Mouse (Mus musculus) erythroblast, embryonic 14.5 days (primary cell): ENCODE data around the gene Rerg. TPM values are rescaled to one million over a fixed set of nuclear protein-coding genes. Genes with fewer than 3 reads are reported as not detected.

Experiments
- H3K27me3 ChIP-seq: 2 replicates; pipeline ENCODE4 v1.6.1; 2012; ENCODE audit warnings: inconsistent platforms; ENCODE audit not compliant: control insufficient read depth
- H3K36me3 ChIP-seq: 2 replicates; pipeline ENCODE4 v1.6.1; 2012; ENCODE audit warnings: mild to moderate bottlenecking, inconsistent platforms; ENCODE audit not compliant: control insufficient read depth
- H3K4me1 ChIP-seq: 2 replicates; pipeline ENCODE4 v1.6.1; 2012; ENCODE audit warnings: inconsistent platforms; ENCODE audit not compliant: control insufficient read depth
- H3K4me3 ChIP-seq: replicated peaks from 2 replicates; pipeline ENCODE3; 2012; ENCODE audit warnings: moderate library complexity, mild to moderate bottlenecking, inconsistent platforms
- H3K9me3 ChIP-seq: 2 replicates; pipeline ENCODE4 v1.6.1; 2012; ENCODE audit warnings: low read length, inconsistent platforms, mixed read lengths; ENCODE audit not compliant: control insufficient read depth
- GATA1 ChIP-seq: IDR thresholded peaks from 2 replicates; pipeline ENCODE4 v1.6.1; 2012; ENCODE audit warnings: low read length, inconsistent platforms, mixed read lengths
- TAL1 ChIP-seq: IDR thresholded peaks from 3 replicates; pipeline ENCODE4 v1.6.1; 2012; ENCODE audit warnings: low read length, inconsistent platforms, mixed read lengths
- polyA plus RNA-seq: library from polyadenylated mRNA; stranded (reverse); fragments of >175 nt; gene quantifications from 2 replicates; pipeline ENCODE4 v1.2.3, GENCODE M21; 2012

Rerg gene
- polyA plus RNA-seq, 1 experiment: not detected

DNA sequence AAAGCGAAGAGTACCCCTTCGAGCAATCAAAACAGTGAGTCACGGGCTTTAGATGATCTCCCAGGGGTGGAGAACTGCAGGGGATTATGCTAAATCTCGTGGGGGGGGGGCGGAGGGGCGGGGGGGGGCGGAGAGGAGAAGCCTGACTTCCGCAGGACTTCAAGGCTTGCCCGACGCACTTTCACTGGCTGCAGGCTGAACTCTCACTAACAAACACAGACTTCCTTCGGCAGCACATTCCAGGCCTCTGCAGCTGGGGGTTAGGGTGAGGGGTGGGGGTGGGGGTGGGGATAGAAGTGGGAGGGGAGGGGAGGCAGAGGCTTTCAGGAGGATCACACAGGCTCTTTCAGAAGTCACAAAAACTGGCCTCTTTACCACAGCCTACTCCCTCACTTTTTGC, 27.5 kb downstream of the Rerg start:
- Histone ChIP-seq H3K4me3 (no peak overlapping the region), H3K4me1 (no peaks in the 10 kb centered on the region), H3K9me3 (peaks cover 10% of the 10 kb centered on the region; the same call in 1 of the 2 replicates), H3K27me3 (no peaks in the 10 kb centered on the region), H3K36me3 (no peaks in the 10 kb centered on the region)
- TF ChIP-seq GATA1: no peak
- TF ChIP-seq TAL1: no peak

GRCm38 (mm10) chr6:137141247-137141820, 29.0 kb downstream of the Rerg start:
- TF ChIP-seq TAL1 (no peak), GATA1 (no peak)
- H3K4me3 ChIP-seq: no peak overlapping the region
- no peaks in the 10 kb centered on the region for H3K27me3 ChIP-seq
- H3K36me3 ChIP-seq: no peaks in the 10 kb centered on the region
- H3K9me3 ChIP-seq: peaks cover 2% of the 10 kb centered on the region; the same call in 1 of the 2 replicates
- no peaks in the 10 kb centered on the region for H3K4me1 ChIP-seq

DNA sequence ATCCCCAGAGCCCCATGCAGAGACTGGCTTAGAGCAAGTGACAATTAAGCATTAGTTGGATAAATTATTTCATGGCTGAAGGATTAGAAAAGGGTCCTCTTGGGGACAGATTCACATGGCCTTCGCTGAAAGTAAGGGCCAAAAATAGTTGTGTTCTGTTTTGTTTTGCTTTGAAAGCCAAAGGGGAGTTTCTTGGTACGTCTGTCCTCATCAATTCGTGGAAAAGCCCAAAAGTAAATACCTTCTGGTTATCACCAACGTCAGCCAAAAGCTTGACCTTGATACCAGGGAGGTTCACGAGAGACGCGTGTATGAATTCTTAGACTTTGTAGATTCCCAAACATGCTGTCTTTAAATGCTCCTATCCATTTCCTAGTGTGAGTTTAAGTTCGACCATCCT, 31.5 kb downstream of the Rerg start:
- Histone ChIP-seq H3K4me1 (no peaks in the 10 kb centered on the region), H3K4me3 (no peak overlapping the region), H3K36me3 (no peaks in the 10 kb centered on the region)

GRCm38 (mm10) chr6:137138391-137138790, 31.9 kb downstream of the Rerg start:
- no peaks in the 10 kb centered on the region for H3K36me3 ChIP-seq
- no peak overlapping the region for H3K4me3 ChIP-seq
- no peaks in the 10 kb centered on the region for H3K4me1 ChIP-seq
- H3K9me3 ChIP-seq: peaks cover 6% of the 10 kb centered on the region; the same call in 1 of the 2 replicates
- no peaks in the 10 kb centered on the region for H3K27me3 ChIP-seq
- TF ChIP-seq GATA1: no peak
- no peak for TF ChIP-seq TAL1

More for the DNA sequence above, 31.5 kb downstream of the Rerg start:
- H3K27me3 ChIP-seq: no peaks in the 10 kb centered on the region
- TF ChIP-seq TAL1: no peak
- no peak for TF ChIP-seq GATA1
- H3K9me3 ChIP-seq: peaks cover 6% of the 10 kb centered on the region; the same call in 1 of the 2 replicates

DNA sequence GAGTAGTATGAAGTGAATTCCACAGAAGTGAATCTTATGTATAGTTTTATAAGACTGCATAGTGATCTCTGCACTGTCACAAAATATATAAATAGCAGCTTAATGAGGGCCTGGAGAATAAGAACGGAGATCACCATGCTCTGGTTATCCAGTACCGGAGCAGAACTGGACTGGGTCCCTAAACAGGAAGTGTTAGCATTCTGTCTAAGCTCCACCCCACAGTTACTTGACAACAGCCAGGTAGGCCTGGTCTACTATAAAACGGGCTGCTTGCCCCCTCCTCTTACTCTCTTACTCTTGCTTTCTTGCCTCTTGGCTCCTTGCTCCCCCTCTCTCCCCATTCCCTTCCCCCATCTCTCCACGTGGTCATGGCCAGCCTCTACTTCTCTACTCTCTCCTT, 33.9 kb downstream of the Rerg start:
- TF ChIP-seq GATA1 (no peak), TAL1 (no peak)
- H3K36me3 ChIP-seq: no peaks in the 10 kb centered on the region
- H3K9me3 ChIP-seq: peaks cover 15% of the 10 kb centered on the region

GRCm38 (mm10) chr6:137135506-137136391, 34.5 kb downstream of the Rerg start:
- H3K4me1 ChIP-seq: no peaks in the 10 kb centered on the region
- no peaks in the 10 kb centered on the region for H3K36me3 ChIP-seq
- no peak overlapping the region for H3K4me3 ChIP-seq
- H3K9me3 ChIP-seq: peaks cover 15% of the 10 kb centered on the region
- H3K27me3 ChIP-seq: no peaks in the 10 kb centered on the region
- TF ChIP-seq GATA1: no peak
- no peak for TF ChIP-seq TAL1

More for the DNA sequence above, 33.9 kb downstream of the Rerg start:
- H3K27me3 ChIP-seq: no peaks in the 10 kb centered on the region
- H3K4me3 ChIP-seq: no peak overlapping the region
- no peaks in the 10 kb centered on the region for H3K4me1 ChIP-seq

DNA sequence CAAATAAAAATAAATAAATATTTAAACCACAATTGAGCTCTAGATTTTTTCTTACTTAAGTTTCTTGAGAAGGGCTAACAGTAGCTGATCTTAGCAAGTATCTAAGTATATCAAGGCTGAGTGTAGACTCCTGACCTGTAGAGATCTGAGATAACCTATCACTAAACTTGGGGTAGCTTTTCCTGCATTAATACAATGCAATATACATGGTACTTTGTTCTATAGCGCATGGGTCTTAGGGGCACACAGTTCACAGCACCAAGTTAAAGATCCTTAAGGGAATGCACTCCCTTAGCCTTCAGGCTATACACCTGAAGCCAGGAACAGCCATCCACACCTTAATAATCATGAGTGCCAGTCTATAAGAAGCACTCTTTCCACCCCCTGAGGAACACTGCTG, 38.5 kb downstream of the Rerg start:
- Histone ChIP-seq H3K27me3 (no peaks in the 10 kb centered on the region), H3K4me1 (no peaks in the 10 kb centered on the region), H3K36me3 (no peaks in the 10 kb centered on the region), H3K4me3 (no peak overlapping the region), H3K9me3 (peaks cover 15% of the 10 kb centered on the region)
- TF ChIP-seq TAL1 (no peak), GATA1 (no peak)

- TF ChIP-seq GATA1: no peak
- no peak for TF ChIP-seq TAL1
- Histone ChIP-seq H3K36me3 (no peaks in the 10 kb centered on the region), H3K9me3 (peaks cover 15% of the 10 kb centered on the region), H3K4me1 (no peaks in the 10 kb centered on the region), H3K4me3 (no peak overlapping the region), H3K27me3 (no peaks in the 10 kb centered on the region)
These were observed 38.9 kb downstream of the Rerg start for GRCm38 (mm10) chr6:137131349-137131748.

- Histone ChIP-seq H3K4me1 (no peaks in the 10 kb centered on the region), H3K4me3 (no peak overlapping the region), H3K9me3 (no peaks in the 10 kb centered on the region), H3K27me3 (no peaks in the 10 kb centered on the region), H3K36me3 (no peaks in the 10 kb centered on the region)
- TF ChIP-seq GATA1 (no peak), TAL1 (no peak)
These were observed 43.4 kb downstream of the Rerg start for GRCm38 (mm10) chr6:137126861-137127260.

- Histone ChIP-seq H3K36me3 (no peaks in the 10 kb centered on the region), H3K9me3 (no peaks in the 10 kb centered on the region), H3K27me3 (no peaks in the 10 kb centered on the region), H3K4me1 (no peaks in the 10 kb centered on the region), H3K4me3 (no peak overlapping the region)
- TF ChIP-seq TAL1: no peak
- no peak for TF ChIP-seq GATA1
These were observed 44.1 kb downstream of the Rerg start for GRCm38 (mm10) chr6:137126224-137126623.
